Mouse (Mus musculus) hindbrain, embryonic 13.5 days (tissue): ENCODE measurements at regions not wholly inside any gene's neighbourhood (a gene's known extent, or its start where the extent isn't known, plus 50 kb on each side); places are given as distances from the start of the nearest gene placed in this dataset.
"Not testable (repeated sequence)": the region's sequence is repeated elsewhere in the genome, so short reads cannot be mapped to it uniquely, and the experiment has no call there.

ENCODE experiments used
- ATAC-seq: fragments of 200-750 bp; cut with Nextera tagmentation; 2 replicates; pipeline ENCODE4 v1.8.0; 2017; ENCODE audit warnings: moderate TSS enrichment; ENCODE audit not compliant: low FRiP score
- H3K27ac ChIP-seq: fragments of 300-500 bp; sonication (generic); 2 replicates; pipeline ENCODE4 v1.5.1; 2015; ENCODE audit warnings: inconsistent platforms, mild to moderate bottlenecking, moderate library complexity
- H3K27me3 ChIP-seq: fragments of 300-500 bp; sonication (generic); 2 replicates; pipeline ENCODE4 v1.6.1; 2015; ENCODE audit warnings: mild to moderate bottlenecking, inconsistent platforms
- H3K36me3 ChIP-seq: fragments of 300-500 bp; sonication (generic); 2 replicates; pipeline ENCODE4 v1.6.1; 2015; ENCODE audit warnings: mild to moderate bottlenecking, inconsistent platforms
- H3K4me1 ChIP-seq: fragments of 300-500 bp; sonication (generic); replicated peaks from 2 replicates; pipeline ENCODE4 v1.6.1; 2015; ENCODE audit warnings: inconsistent platforms
- H3K4me2 ChIP-seq: fragments of 300-500 bp; sonication (generic); 2 replicates; pipeline ENCODE4 v1.6.1; 2015; ENCODE audit warnings: inconsistent platforms, mild to moderate bottlenecking, moderate library complexity
- H3K4me3 ChIP-seq: fragments of 300-500 bp; sonication (generic); 2 replicates; pipeline ENCODE4 v1.5.1; 2015; ENCODE audit warnings: mild to moderate bottlenecking, inconsistent platforms
- H3K9ac ChIP-seq: fragments of 300-500 bp; sonication (generic); 2 replicates; pipeline ENCODE4 v1.6.1; 2015; ENCODE audit warnings: mild to moderate bottlenecking, inconsistent platforms
- H3K9me3 ChIP-seq: fragments of 300-500 bp; sonication (generic); 2 replicates; pipeline ENCODE4 v1.6.1; 2016; ENCODE audit warnings: inconsistent platforms
- WGBS: fragments of 180-500 bp; shearing (Covaris S2); methylation state at CpG from one replicate; pipeline ENCODE4 v1.1.7; 2015; 5-methylcytosine and 5-hydroxymethylcytosine counted together

DNA sequence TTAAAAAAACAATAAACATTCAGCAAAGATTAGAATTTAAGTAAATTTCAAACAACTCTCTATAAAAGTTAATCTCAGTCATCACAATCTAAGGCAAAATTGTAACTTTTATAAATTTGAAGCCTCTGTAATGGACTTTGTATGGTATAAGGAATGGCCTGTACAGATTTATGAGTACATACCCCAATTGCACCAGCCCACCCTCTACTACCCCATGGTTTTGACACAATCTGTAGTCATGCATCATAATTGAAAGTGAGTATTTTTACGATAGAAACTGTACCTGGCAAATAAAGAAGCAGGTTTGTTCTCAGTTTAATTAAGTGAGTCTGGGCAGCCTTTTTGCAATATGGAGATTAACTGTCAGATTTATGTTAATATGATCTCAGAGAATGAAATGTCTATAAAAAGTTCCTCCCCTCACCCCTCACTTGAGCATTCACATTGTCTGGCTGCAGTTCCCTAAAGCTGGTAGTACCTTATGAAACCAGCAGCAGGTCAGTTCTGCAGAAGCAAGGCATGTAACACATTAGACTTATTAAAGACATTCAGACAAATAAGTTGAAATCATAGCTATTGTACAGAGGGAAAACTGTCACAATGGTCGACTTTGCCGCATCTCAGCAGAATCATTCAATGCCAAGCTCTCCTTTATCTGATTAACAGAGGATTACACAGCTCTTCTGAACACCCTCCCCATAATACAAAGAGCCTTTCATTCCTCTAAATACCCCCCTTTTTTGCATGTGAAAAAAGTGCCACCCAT lies 505.2 kb downstream of the Cypt12 start:
- no peak overlapping the region for H3K4me3 ChIP-seq
- H3K4me2 ChIP-seq: no peak overlapping the region
- H3K9me3 ChIP-seq: no peaks in the 10 kb centered on the region
- H3K27me3 ChIP-seq: no peaks in the 10 kb centered on the region
- 0 out of 2 replicates have a peak, but pooled peaks cover 3% of the 10 kb centered on the region for H3K4me1 ChIP-seq
- no peaks in the 10 kb centered on the region for H3K36me3 ChIP-seq
- ATAC-seq: peak; percentile 76
- H3K27ac ChIP-seq: no peak overlapping the region
- H3K9ac ChIP-seq: no peak overlapping the region
- 30% methylated on average over 3 of the region's 3 CpGs for WGBS

DNA sequence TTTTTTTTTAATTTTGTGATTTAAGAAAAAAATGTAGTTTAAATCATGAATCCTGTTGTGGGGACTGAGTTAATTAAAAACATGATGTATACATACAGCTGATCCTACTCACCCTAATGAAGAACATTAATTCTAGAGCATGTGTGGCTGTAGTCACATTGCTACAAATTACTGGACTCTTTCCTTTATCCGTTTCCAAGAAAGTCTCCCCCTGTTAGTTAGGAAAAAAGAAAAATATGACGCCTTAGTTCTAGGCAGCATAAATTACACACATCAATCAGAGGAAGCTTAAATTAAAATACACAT lies 505.7 kb downstream of the Cypt12 start:
- ATAC-seq: peak; percentile 55
- WGBS: 32% methylated on average over 2 of the region's 2 CpGs
- no peaks in the 10 kb centered on the region for H3K9me3 ChIP-seq
- H3K27me3 ChIP-seq: no peaks in the 10 kb centered on the region
- no peak overlapping the region for H3K4me3 ChIP-seq
- H3K36me3 ChIP-seq: no peaks in the 10 kb centered on the region
- H3K4me1 ChIP-seq: 0 out of 2 replicates have a peak, but pooled peaks cover 3% of the 10 kb centered on the region
- H3K9ac ChIP-seq: no peak overlapping the region
- H3K4me2 ChIP-seq: no peak overlapping the region
- no peak overlapping the region for H3K27ac ChIP-seq

DNA sequence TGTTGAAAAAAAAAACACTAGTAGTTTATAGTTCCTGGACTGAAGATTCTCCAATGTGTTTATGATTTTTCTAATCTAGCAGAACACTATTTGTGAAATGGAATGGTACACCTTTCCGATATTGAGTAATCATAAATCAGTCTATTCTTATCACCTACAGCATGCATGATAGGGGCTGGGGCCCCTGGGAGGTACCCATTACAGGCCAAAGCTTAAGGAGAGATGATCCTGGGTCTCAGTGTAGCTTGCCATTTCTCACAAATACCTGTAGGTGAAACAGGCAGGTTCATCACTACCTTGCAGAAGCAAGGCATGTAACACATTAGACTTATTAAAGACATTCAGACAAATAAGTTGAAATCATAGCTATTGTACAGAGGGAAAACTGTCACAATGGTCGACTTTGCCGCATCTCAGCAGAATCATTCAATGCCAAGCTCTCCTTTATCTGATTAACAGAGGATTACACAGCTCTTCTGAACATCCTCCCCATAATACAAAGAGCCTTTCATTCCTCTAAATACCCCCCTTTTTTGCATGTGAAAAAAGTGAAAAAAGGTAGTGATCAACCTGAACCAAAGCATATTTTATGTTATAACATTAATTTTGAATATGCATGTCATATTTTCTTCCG lies 506.5 kb downstream of the Cypt12 start:
- not testable (repeated sequence) for H3K27ac ChIP-seq, H3K36me3 ChIP-seq, H3K4me2 ChIP-seq, H3K4me3 ChIP-seq, H3K9ac ChIP-seq, H3K27me3 ChIP-seq, ATAC-seq, H3K9me3 ChIP-seq, H3K4me1 ChIP-seq
- WGBS: 75% methylated on average over 4 of the region's 4 CpGs

DNA sequence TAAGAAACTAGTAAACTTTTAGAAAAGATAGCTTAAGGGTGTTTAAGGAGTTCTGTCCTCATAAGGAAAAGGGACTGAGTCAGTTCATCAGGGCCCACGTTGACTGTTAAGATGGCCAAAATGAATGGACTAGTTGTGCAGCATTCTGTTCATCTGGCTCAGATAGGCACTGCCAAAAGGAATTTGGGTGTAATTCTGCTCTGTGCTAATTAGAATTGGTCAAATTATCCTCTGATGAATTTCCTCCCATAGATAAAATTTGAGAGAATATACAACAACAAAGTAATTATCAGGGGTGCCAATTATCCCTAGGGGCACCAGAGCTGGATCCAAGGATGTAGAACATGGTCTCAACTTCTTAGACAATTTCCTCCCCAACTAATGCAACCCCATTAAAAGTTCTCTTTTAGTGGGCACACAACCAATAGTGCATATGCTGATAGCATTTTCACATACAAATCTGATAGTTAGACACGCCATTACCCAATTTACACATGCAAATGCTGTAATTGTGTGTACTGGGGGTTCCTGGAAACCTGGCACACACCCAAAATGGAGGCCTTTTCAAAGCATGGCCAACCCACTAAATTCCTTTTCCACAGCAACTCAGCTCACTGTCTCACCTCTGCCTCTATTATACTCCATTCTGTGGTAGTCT lies 508.0 kb downstream of the Cypt12 start:
- Histone ChIP-seq H3K4me1 (0 out of 2 replicates have a peak, but pooled peaks cover 3% of the 10 kb centered on the region), H3K36me3 (no peaks in the 10 kb centered on the region), H3K9me3 (no peaks in the 10 kb centered on the region), H3K4me2 (no peak overlapping the region), H3K4me3 (no peak overlapping the region), H3K27ac (no peak overlapping the region), H3K27me3 (no peaks in the 10 kb centered on the region), H3K9ac (no peak overlapping the region)
- WGBS: 63% methylated on average over 2 of the region's 2 CpGs
- ATAC-seq: peak; percentile 64; the same call in 1 of the 2 replicates

DNA sequence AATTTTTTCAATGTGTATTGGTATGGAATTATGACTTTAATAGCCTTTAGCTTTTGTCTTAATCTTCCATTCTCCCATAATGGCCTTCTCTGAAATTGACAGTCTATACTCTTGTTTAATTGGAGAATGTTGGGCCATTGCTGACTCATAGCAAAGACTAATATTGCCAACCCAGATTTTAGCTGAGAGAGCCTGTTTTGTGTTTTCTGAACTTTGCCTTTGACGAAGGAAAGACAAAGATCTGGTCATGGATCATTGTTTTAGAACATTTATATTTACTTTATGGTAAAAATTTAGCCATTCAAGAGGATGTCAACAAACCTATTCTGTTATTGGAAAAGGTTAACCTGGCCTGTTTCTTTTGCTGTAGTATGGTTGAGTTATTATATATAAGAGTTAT lies 512.1 kb downstream of the Cypt12 start:
- H3K9ac ChIP-seq: no peak overlapping the region
- H3K4me1 ChIP-seq: no peaks in the 10 kb centered on the region
- no peak overlapping the region for H3K4me3 ChIP-seq
- H3K27me3 ChIP-seq: no peaks in the 10 kb centered on the region
- H3K4me2 ChIP-seq: no peak overlapping the region
- no peak for ATAC-seq
- WGBS: 93% methylated on average over 1 of the region's 1 CpGs
- no peaks in the 10 kb centered on the region for H3K9me3 ChIP-seq
- H3K36me3 ChIP-seq: no peaks in the 10 kb centered on the region
- H3K27ac ChIP-seq: no peak overlapping the region

DNA sequence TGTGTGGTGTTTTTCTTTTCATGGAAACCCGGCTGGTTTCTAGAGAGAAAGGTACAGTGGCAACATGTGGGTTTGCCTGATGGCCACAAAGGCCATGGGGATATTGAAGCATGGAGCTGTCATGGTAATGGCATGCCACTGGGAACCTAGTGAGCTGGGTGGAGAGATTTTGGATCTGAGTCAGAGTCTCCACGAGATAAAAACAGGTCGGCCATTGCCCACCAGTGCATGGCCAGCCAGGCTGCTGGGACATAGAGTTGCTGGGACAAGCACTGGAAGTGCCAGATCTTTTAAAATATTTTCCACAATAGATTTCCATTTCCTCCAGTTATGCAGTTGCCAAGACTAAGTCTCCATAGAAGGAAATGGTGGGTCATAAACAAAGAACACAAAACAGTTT lies 523.6 kb downstream of the Cypt12 start:
- WGBS: 92% methylated on average over 3 of the region's 3 CpGs
- Histone ChIP-seq H3K27me3 (no peaks in the 10 kb centered on the region), H3K9ac (no peak overlapping the region), H3K4me2 (no peak overlapping the region), H3K4me1 (no peaks in the 10 kb centered on the region), H3K36me3 (no peaks in the 10 kb centered on the region), H3K27ac (no peak overlapping the region), H3K4me3 (no peak overlapping the region), H3K9me3 (no peaks in the 10 kb centered on the region)
- no peak for ATAC-seq

DNA sequence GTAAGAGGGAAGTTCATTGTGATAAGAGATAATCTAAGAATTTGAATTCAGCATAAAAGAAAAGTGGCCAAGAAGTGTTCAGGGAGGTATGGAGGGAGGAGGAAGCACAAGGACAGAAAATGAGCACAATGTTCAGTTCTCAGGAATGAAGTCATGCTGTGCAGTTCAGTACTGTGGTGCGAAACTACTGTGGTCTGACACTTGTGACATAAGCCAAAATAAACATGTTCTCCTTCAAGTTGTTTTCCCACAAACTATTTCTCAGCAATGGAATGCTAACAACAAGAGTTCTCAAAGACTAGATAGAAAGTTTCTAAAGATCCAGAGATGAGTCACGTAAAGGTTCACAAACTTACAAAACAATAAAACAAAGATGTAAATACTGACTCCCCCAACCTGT lies 531.3 kb downstream of the Cypt12 start:
- no peak for ATAC-seq
- H3K4me3 ChIP-seq: no peak overlapping the region
- no peak overlapping the region for H3K9ac ChIP-seq
- H3K9me3 ChIP-seq: no peaks in the 10 kb centered on the region
- H3K36me3 ChIP-seq: no peaks in the 10 kb centered on the region
- 72% methylated on average over 2 of the region's 2 CpGs for WGBS
- H3K4me2 ChIP-seq: no peak overlapping the region
- H3K4me1 ChIP-seq: no peaks in the 10 kb centered on the region
- H3K27me3 ChIP-seq: no peaks in the 10 kb centered on the region
- no peak overlapping the region for H3K27ac ChIP-seq

DNA sequence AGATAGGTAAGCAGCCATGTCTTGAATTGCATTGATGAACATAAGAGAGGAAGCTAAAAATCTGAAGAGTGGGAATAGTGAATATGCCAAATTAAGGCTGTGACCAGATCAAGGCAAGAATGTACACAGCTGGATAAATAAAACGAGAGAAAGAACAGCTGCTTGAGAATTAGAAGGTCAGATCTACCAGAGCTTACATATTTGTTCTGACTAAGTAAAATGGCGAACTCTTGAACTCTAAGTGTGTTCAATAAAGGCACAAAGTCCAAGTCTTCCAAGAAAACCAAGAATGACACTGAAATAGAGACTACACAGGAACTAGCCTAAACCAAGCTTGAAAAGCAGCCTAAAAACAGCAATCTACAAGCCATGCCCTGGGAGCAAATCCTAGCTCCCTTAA lies 533.8 kb downstream of the Cypt12 start:
- Histone ChIP-seq H3K4me1 (no peaks in the 10 kb centered on the region), H3K9ac (no peak overlapping the region), H3K9me3 (peaks cover 4% of the 10 kb centered on the region; the same call in 1 of the 2 replicates), H3K4me2 (no peak overlapping the region), H3K36me3 (no peaks in the 10 kb centered on the region), H3K27ac (no peak overlapping the region), H3K4me3 (no peak overlapping the region), H3K27me3 (no peaks in the 10 kb centered on the region)
- WGBS: 89% methylated on average over 2 of the region's 2 CpGs
- no peak for ATAC-seq

DNA sequence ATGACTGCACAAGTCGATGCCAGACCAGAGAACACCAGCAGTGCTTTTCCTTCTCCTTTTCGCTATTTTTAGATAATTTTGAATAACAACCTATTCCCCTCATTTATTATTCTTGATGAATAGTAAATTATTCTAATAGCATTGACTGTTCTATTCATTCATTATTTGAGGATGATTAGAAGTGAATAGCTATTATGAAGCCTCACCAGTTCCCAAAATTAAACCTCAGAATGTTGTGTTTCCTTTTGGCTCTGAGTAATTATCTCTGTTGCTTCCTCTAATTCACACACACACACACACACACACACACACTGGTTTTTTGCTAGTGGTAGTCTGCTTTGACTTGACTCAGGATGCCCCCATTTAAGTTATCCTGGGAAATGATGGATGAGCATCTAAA lies 540.7 kb downstream of the Cypt12 start:
- peaks cover 4% of the 10 kb centered on the region; the same call in 1 of the 2 replicates for H3K9me3 ChIP-seq
- H3K4me3 ChIP-seq: no peak overlapping the region
- H3K9ac ChIP-seq: no peak overlapping the region
- 78% methylated on average over 2 of the region's 2 CpGs for WGBS
- H3K4me1 ChIP-seq: no peaks in the 10 kb centered on the region
- H3K27me3 ChIP-seq: no peaks in the 10 kb centered on the region
- H3K4me2 ChIP-seq: no peak overlapping the region
- H3K36me3 ChIP-seq: no peaks in the 10 kb centered on the region
- no peak for ATAC-seq
- H3K27ac ChIP-seq: no peak overlapping the region

DNA sequence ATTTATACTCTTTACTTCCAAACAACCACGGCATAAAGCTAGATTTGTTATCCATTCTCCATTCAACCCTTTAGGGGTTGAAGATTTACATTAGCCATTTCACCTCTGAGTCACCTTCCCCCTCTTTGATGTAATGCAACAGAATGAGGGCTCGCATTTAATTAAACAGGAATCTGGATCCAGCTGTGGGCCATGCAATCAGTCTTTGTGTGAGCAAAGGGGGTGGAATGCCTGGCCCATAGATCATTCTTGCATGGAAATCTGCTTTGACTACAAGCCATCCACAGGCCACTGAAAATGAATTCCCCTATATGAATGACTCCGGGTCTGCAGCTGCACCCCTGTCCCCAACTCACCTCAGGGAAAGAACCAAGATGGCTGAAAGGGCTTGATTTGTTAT lies 574.4 kb downstream of the Cypt12 start:
- Histone ChIP-seq H3K9me3 (no peaks in the 10 kb centered on the region), H3K27ac (no peak overlapping the region), H3K4me3 (no peak overlapping the region), H3K4me2 (no peak overlapping the region), H3K27me3 (no peaks in the 10 kb centered on the region), H3K36me3 (no peaks in the 10 kb centered on the region), H3K4me1 (no peaks in the 10 kb centered on the region), H3K9ac (no peak overlapping the region)
- 30% methylated on average over 3 of the region's 3 CpGs for WGBS
- ATAC-seq: no peak

DNA sequence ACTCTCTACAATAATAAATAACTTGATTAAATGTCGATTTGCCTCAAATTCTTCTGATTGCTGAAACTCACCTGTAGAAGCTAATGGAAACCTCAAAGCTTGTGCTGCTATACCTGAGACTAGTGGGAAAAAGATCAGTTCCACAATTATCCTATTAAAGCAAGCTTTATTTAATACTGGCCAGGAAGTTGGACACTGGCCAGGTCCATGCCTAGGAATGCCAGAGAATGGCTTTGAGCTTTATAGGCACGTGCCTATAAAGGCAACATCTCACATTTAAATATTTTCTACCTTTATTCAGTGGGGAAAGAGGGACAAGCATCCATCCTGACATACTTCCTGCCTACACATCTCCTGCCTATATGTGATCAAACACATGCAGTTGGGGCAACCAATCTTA lies 575.8 kb downstream of the Cypt12 start:
- ATAC-seq: no peak
- Histone ChIP-seq H3K27ac (no peak overlapping the region), H3K9ac (no peak overlapping the region), H3K36me3 (no peaks in the 10 kb centered on the region), H3K4me1 (no peaks in the 10 kb centered on the region), H3K4me3 (no peak overlapping the region), H3K27me3 (no peaks in the 10 kb centered on the region), H3K9me3 (no peaks in the 10 kb centered on the region), H3K4me2 (no peak overlapping the region)
- 83% methylated on average over 2 of the region's 2 CpGs for WGBS

DNA sequence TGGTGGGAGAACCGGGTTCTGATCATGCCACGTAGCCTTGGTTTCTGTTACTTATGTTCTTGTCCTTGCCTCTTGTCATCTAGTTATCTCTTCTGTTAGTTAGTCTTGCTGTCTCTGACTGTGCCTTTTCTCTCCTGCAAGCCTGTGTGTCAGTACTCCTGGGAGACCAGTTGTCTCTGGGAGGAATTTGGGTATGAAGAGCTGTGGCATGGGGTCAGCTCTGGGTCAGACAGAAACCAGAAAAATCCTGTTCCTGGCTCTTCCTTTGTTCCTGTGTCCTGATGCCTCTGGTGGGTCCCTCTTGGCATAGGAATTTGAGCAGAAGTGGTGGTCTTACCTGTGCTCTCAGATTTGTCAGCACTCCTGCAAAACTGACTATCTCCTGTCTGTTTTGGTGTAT lies 609.0 kb downstream of the Cypt12 start:
- Histone ChIP-seq H3K27ac (no peak overlapping the region), H3K27me3 (no peaks in the 10 kb centered on the region), H3K9me3 (no peaks in the 10 kb centered on the region), H3K9ac (no peak overlapping the region), H3K4me3 (no peak overlapping the region), H3K4me1 (no peaks in the 10 kb centered on the region), H3K4me2 (no peak overlapping the region), H3K36me3 (no peaks in the 10 kb centered on the region)
- no peak for ATAC-seq
- 98% methylated on average over 2 of the region's 2 CpGs for WGBS
